ENCODE assay signal across 14 mouse cellular contexts in the genomic region with DNA sequence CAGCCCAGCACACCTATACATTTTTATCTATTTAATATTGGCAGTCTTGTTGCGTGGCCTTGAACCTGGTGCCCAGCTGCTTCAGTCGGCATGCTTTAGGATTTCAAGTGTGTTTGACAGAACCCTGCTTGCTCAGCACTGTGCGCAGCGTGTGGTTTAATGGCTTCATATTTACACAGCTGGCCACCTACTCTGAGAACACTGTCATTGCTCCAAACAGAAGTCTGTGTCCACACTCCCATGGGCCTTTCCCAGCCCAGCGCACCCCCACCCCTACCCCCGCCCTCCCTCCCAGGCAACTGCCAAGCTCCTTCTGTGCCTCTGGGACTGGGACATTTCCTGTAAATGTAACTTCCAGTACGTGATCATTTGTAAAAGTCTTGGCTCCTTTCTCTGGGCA. TPM values are rescaled to one million over a fixed set of nuclear protein-coding genes. Genes with fewer than 3 reads are reported as not detected.
DNase-seq lines count a peak whose midpoint lies in the region; ATAC-seq and TF ChIP-seq lines count a peak whose summit lies in the region.
"Had no signal": no experiment of that assay in that cellular context is flagged by ENCODE, and none has a peak within 500 bp of the region (broad histone marks: within the 10 kb centered on the region; RNA-seq: fewer than 3 reads in every experiment).

No protein-coding gene starts in this region.

- TF ChIP-seq CTCF in liver, postnatal 0 days (IDR thresholded peaks at IDR 0.05; ENCODE audit: low read depth): no peak

- no peak overlapping the region for H3K4me3 ChIP-seq in liver, postnatal 0 days (ENCODE audit: low read depth, low read length)
- no peak overlapping the region for H3K4me3 ChIP-seq in liver, embryonic 12.5 days
- no peak overlapping the region for H3K4me3 ChIP-seq in intestine, embryonic 16.5 days (ENCODE audit: low read length)
- no peak overlapping the region for H3K4me3 ChIP-seq in neural tube, embryonic 11.5 days (ENCODE audit: low read depth, low read length)
- no peak overlapping the region for H3K4me3 ChIP-seq in forebrain, embryonic 16.5 days (replicated peaks; ENCODE audit: low read length)
- H3K4me3 ChIP-seq: erythroblast, embryonic 14.5 days; megakaryocyte, embryonic 14.5 days had no signal

- peak; percentile 71 for ATAC-seq in liver, postnatal 0 days
- no peak for ATAC-seq in liver, embryonic 12.5 days
- peak; percentile 70 for ATAC-seq in intestine, embryonic 16.5 days
- no peak for ATAC-seq in neural tube, embryonic 11.5 days (ENCODE audit: insufficient read depth, low FRiP score, low TSS enrichment)
- ATAC-seq in forebrain, embryonic 16.5 days: no peak
- ATAC-seq in inflammation-experienced regulatory T-cells, adult 6 months: no peak

- 63% methylated on average over 7 of the region's 7 CpGs for WGBS in liver, postnatal 0 days (ENCODE audit: insufficient replicate concordance)
- WGBS in liver, embryonic 12.5 days (ENCODE audit: insufficient replicate concordance): 79% methylated on average over 7 of the region's 7 CpGs
- 62% methylated on average over 7 of the region's 7 CpGs for WGBS in intestine, embryonic 16.5 days
- WGBS in neural tube, embryonic 11.5 days: 61% methylated on average over 7 of the region's 7 CpGs
- WGBS in forebrain, embryonic 16.5 days: 94% methylated on average over 7 of the region's 7 CpGs

- H3K9me3 ChIP-seq in liver, postnatal 0 days (ENCODE audit: low read length): no peaks in the 10 kb centered on the region
- H3K9me3 ChIP-seq in liver, embryonic 12.5 days (replicated peaks): no peaks in the 10 kb centered on the region
- H3K9me3 ChIP-seq in intestine, embryonic 16.5 days (ENCODE audit: control insufficient read depth, low read length): no peaks in the 10 kb centered on the region
- no peaks in the 10 kb centered on the region for H3K9me3 ChIP-seq in neural tube, embryonic 11.5 days (ENCODE audit: control insufficient read depth, low read length)
- H3K9me3 ChIP-seq in forebrain, embryonic 16.5 days (ENCODE audit: control insufficient read depth, low read length): no peaks in the 10 kb centered on the region
- H3K9me3 ChIP-seq: G1E; megakaryocyte, embryonic 14.5 days had no signal

- TF ChIP-seq EP300 in liver, postnatal 0 days (IDR thresholded peaks at IDR 0.05; ENCODE audit: low read depth): no peak

- H3K36me3 ChIP-seq in liver, postnatal 0 days (replicated peaks; ENCODE audit: insufficient read depth, low read length): no peaks in the 10 kb centered on the region
- peaks cover 30% of the 10 kb centered on the region for H3K36me3 ChIP-seq in liver, embryonic 12.5 days
- H3K36me3 ChIP-seq in intestine, embryonic 16.5 days (ENCODE audit: control insufficient read depth, insufficient read depth, low read length): no peaks in the 10 kb centered on the region
- no peaks in the 10 kb centered on the region; the same call in 1 of the 2 replicates for H3K36me3 ChIP-seq in neural tube, embryonic 11.5 days (ENCODE audit: control insufficient read depth, insufficient read depth, low read length)
- H3K36me3 ChIP-seq in forebrain, embryonic 16.5 days (ENCODE audit: control insufficient read depth, insufficient read depth): no peaks in the 10 kb centered on the region

- no peak overlapping the region for H3K27ac ChIP-seq in liver, postnatal 0 days (ENCODE audit: low read depth)
- H3K27ac ChIP-seq in liver, embryonic 12.5 days: no peak overlapping the region
- no peak overlapping the region for H3K27ac ChIP-seq in intestine, embryonic 16.5 days (ENCODE audit: low read length)
- H3K27ac ChIP-seq in neural tube, embryonic 11.5 days (ENCODE audit: low read depth, low read length): no peak overlapping the region
- H3K27ac ChIP-seq in forebrain, embryonic 16.5 days (ENCODE audit: low read length): no peak overlapping the region

- peaks cover 25% of the 10 kb centered on the region for H3K4me1 ChIP-seq in liver, postnatal 0 days (ENCODE audit: insufficient read depth)
- peaks cover 80% of the 10 kb centered on the region for H3K4me1 ChIP-seq in liver, embryonic 12.5 days
- H3K4me1 ChIP-seq in intestine, embryonic 16.5 days (ENCODE audit: control insufficient read depth, insufficient read depth, low read length): peaks cover 37% of the 10 kb centered on the region
- H3K4me1 ChIP-seq in neural tube, embryonic 11.5 days (ENCODE audit: control insufficient read depth, insufficient read depth, low read length): peaks cover 13% of the 10 kb centered on the region
- H3K4me1 ChIP-seq in forebrain, embryonic 16.5 days (replicated peaks; ENCODE audit: control insufficient read depth, insufficient read depth, low read length): peaks cover 10% of the 10 kb centered on the region

- H3K4me2 ChIP-seq in liver, postnatal 0 days (ENCODE audit: low read depth, low read length): no peak overlapping the region
- no peak overlapping the region for H3K4me2 ChIP-seq in liver, embryonic 12.5 days
- no peak overlapping the region for H3K4me2 ChIP-seq in intestine, embryonic 16.5 days (ENCODE audit: low read depth, low read length)
- no peak overlapping the region for H3K4me2 ChIP-seq in neural tube, embryonic 11.5 days (ENCODE audit: low read depth)
- H3K4me2 ChIP-seq in forebrain, embryonic 16.5 days (ENCODE audit: low read length): no peak overlapping the region

- peak; percentile 43 for DNase-seq in adrenal gland, postnatal 10 days
- DNase-seq in adrenal gland, adult (ENCODE audit: inconsistent age in 2 of 2, low spot score in 1 of 2): no peak
- no peak for DNase-seq in liver, postnatal 0 days
- DNase-seq in neural tube, embryonic 11.5 days (ENCODE audit: low spot score): peak; percentile 29
- DNase-seq: adrenal gland, adult 2 months; cerebellum, adult 9-11 months; spleen, adult 18-20 months had no signal

- no peak overlapping the region for H3K9ac ChIP-seq in liver, postnatal 0 days (replicated peaks)
- H3K9ac ChIP-seq in liver, embryonic 12.5 days: no peak overlapping the region
- H3K9ac ChIP-seq in intestine, embryonic 16.5 days (ENCODE audit: low read depth, low read length): no peak overlapping the region
- no peak overlapping the region for H3K9ac ChIP-seq in neural tube, embryonic 11.5 days (ENCODE audit: low read length)
- H3K9ac ChIP-seq in forebrain, embryonic 16.5 days (replicated peaks; ENCODE audit: low read depth, low read length): no peak overlapping the region

- no peaks in the 10 kb centered on the region for H3K27me3 ChIP-seq in liver, postnatal 0 days (ENCODE audit: insufficient read depth, low read length)
- H3K27me3 ChIP-seq in liver, embryonic 12.5 days (replicated peaks): no peaks in the 10 kb centered on the region
- H3K27me3 ChIP-seq in intestine, embryonic 16.5 days (replicated peaks; ENCODE audit: control insufficient read depth, insufficient read depth, low read length): no peaks in the 10 kb centered on the region
- no peaks in the 10 kb centered on the region for H3K27me3 ChIP-seq in neural tube, embryonic 11.5 days (ENCODE audit: control insufficient read depth, insufficient read depth, low read length)
- no peaks in the 10 kb centered on the region for H3K27me3 ChIP-seq in forebrain, embryonic 16.5 days (replicated peaks; ENCODE audit: control insufficient read depth, insufficient read depth, low read length)
- H3K27me3 ChIP-seq: megakaryocyte, embryonic 14.5 days had no signal

RNA-seq across cellular contexts. Expression of gene Ppard, which starts 20.7 kb away (rescaled TPM):
- total RNA-seq in adrenal gland, postnatal 10 days (2021): 10 to 100 TPM; 29.8 to 30.2 TPM
- 0.66 and 0.73 TPM in 2 replicates for polyA plus RNA-seq in liver, postnatal 0 days (2015; fragmentation: Nextera tagmentation; extraction: Ambion mirVana)
- 2.0 and 2.1 TPM in 2 replicates for polyA plus RNA-seq in liver, embryonic 12.5 days (2016; fragmentation: Nextera tagmentation; extraction: Ambion mirVana)
- 2.2 and 2.3 TPM in 2 replicates for polyA plus RNA-seq in intestine, embryonic 16.5 days (2015; fragmentation: Nextera tagmentation; extraction: Ambion mirVana)
- polyA plus RNA-seq in neural tube, embryonic 11.5 days (2014; fragmentation: Nextera tagmentation; extraction: Ambion mirVana): 2.1 and 2.7 TPM in 2 replicates
- polyA plus RNA-seq in forebrain, embryonic 16.5 days (2015; fragmentation: Nextera tagmentation; extraction: Ambion mirVana): 1.2 and 1.3 TPM in 2 replicates
- polyA plus RNA-seq in inflammation-experienced regulatory T-cells, adult 6 months (2017; shearing (Covaris generic)): 1 to 10 TPM; 2.5 to 3.8 (median 3.8) TPM

RNA-seq across cellular contexts. Expression of gene Def6, which starts 45.6 kb away (rescaled TPM):
- 1 to 10 TPM; 4.7 to 6.7 TPM for total RNA-seq in adrenal gland, postnatal 10 days (2021)
- polyA plus RNA-seq in liver, postnatal 0 days (2015; fragmentation: Nextera tagmentation; extraction: Ambion mirVana): 8.3 and 9.0 TPM in 2 replicates
- polyA plus RNA-seq in liver, embryonic 12.5 days (2016; fragmentation: Nextera tagmentation; extraction: Ambion mirVana): 21.6 and 25.2 TPM in 2 replicates
- polyA plus RNA-seq in intestine, embryonic 16.5 days (2015; fragmentation: Nextera tagmentation; extraction: Ambion mirVana): 3.0 and 3.6 TPM in 2 replicates
- 2.1 and 2.7 TPM in 2 replicates for polyA plus RNA-seq in neural tube, embryonic 11.5 days (2014; fragmentation: Nextera tagmentation; extraction: Ambion mirVana)
- polyA plus RNA-seq in forebrain, embryonic 16.5 days (2015; fragmentation: Nextera tagmentation; extraction: Ambion mirVana): 4.5 and 4.6 TPM in 2 replicates
- polyA plus RNA-seq in inflammation-experienced regulatory T-cells, adult 6 months (2017; shearing (Covaris generic)): 10 to 100 TPM; 29.7 to 51.9 (median 32.8) TPM

Comparison
In these comparisons a context has a peak if more than half of its experiments do, and no peak if none do; other contexts are left out.
1. DNase-seq: peak in adrenal gland, postnatal 10 days (single experiment) and neural tube, embryonic 11.5 days (single experiment); none in adrenal gland, adult (0 of 2) and liver, postnatal 0 days (single experiment).
2. ATAC-seq: peak in liver, postnatal 0 days (single experiment) and intestine, embryonic 16.5 days (single experiment); none in liver, embryonic 12.5 days (single experiment), neural tube, embryonic 11.5 days (single experiment), forebrain, embryonic 16.5 days (single experiment) and inflammation-experienced regulatory T-cells, adult 6 months (single experiment).